Mouse (Mus musculus) forebrain, embryonic 15.5 days (tissue): ENCODE results near the gene Olfr1052. TPM values are rescaled to one million over a fixed set of nuclear protein-coding genes. Genes with fewer than 3 reads are reported as not detected.
"Not testable (repeated sequence)": the region's sequence is repeated elsewhere in the genome, so short reads cannot be mapped to it uniquely, and the experiment has no call there.

ENCODE experiments used
- ATAC-seq: fragments of 200-750 bp; cut with Nextera tagmentation; replicated peaks from 2 replicates; pipeline ENCODE4 v1.8.0; 2017; ENCODE audit warnings: mild to moderate bottlenecking, moderate TSS enrichment, moderate library complexity
- H3K27ac ChIP-seq: fragments of 300-500 bp; sonication (generic); replicated peaks from 2 replicates; pipeline ENCODE4 v1.5.1; 2015; ENCODE audit warnings: mild to moderate bottlenecking, inconsistent platforms
- H3K27me3 ChIP-seq: fragments of 300-500 bp; sonication (generic); 2 replicates; pipeline ENCODE4 v1.6.1; 2015; ENCODE audit warnings: inconsistent platforms
- H3K36me3 ChIP-seq: fragments of 300-500 bp; sonication (generic); 2 replicates; pipeline ENCODE4 v1.6.1; 2015; ENCODE audit warnings: mild to moderate bottlenecking, inconsistent platforms
- H3K4me1 ChIP-seq: fragments of 300-500 bp; sonication (generic); 2 replicates; pipeline ENCODE4 v1.6.1; 2015; ENCODE audit warnings: inconsistent platforms
- H3K4me2 ChIP-seq: fragments of 300-500 bp; sonication (generic); replicated peaks from 2 replicates; pipeline ENCODE4 v1.6.1; 2015; ENCODE audit warnings: mild to moderate bottlenecking, inconsistent platforms
- H3K4me3 ChIP-seq: fragments of 300-500 bp; sonication (generic); 2 replicates; pipeline ENCODE4 v1.5.1; 2015; ENCODE audit warnings: mild to moderate bottlenecking, inconsistent platforms
- H3K9ac ChIP-seq: fragments of 300-500 bp; sonication (generic); replicated peaks from 2 replicates; pipeline ENCODE4 v1.6.1; 2015; ENCODE audit warnings: mild to moderate bottlenecking, inconsistent platforms
- H3K9me3 ChIP-seq: fragments of 300-500 bp; sonication (generic); 2 replicates; pipeline ENCODE4 v1.6.1; 2016; ENCODE audit warnings: inconsistent platforms
- WGBS: fragments of 180-500 bp; shearing (Covaris S2); methylation state at CpG from one replicate; pipeline ENCODE4 v1.1.7; 2015; ENCODE audit warnings: mixed read lengths; 5-methylcytosine and 5-hydroxymethylcytosine counted together
- polyA plus RNA-seq: library from polyadenylated mRNA; unstranded; fragments of >200 nt; fragmentation: Nextera tagmentation; extraction: Ambion mirVana; gene quantifications from 2 replicates; pipeline ENCODE4 v1.2.1, GENCODE M21; 2015

Gene Olfr1052
- polyA plus RNA-seq = not detected in 2 replicates

DNA sequence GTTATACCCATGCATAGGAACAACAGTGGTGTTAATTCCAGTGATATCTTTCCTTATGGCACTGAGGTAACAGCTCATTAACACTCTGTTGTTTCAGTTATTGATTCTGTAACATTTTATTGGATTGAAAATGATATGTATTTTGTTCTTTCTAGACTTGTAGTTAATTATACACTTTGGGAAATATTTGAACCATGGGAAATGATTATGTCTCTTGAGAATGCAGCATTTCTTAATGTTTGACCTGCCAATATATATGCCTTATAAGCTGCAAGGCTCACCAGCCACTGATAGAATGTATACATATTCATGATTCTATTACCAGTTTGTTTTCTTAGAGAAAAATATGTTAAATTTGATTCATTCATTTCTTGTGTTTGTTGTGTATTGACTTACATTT lies at the start of gene Olfr1052:
TSS of gene Olfr1052 (plus strand) at position 301 of the 400 bp plus-strand sequence.
- Histone ChIP-seq H3K4me3 (no peak within 1 kb of the TSS), H3K9me3 (no peaks in the 10 kb centered on the region)
- ATAC-seq = no peak

GRCm38 (mm10) chr2:86258228-86258627 lies 34.0 kb upstream of the Olfr1052 start, which contains the start of gene Olfr1049:
TSS of gene Olfr1049 (minus strand) at chr2:86258328.
- H3K4me3 ChIP-seq, H3K36me3 ChIP-seq, H3K27ac ChIP-seq, H3K4me1 ChIP-seq, H3K9ac ChIP-seq, H3K4me2 ChIP-seq, H3K9me3 ChIP-seq, H3K27me3 ChIP-seq, ATAC-seq: not testable (repeated sequence)

More for the DNA sequence above, at the start of gene Olfr1052:
- H3K4me1 ChIP-seq = no peaks in the 10 kb centered on the region
- no peaks in the 10 kb centered on the region for H3K36me3 ChIP-seq
- no peaks in the 10 kb centered on the region for H3K27me3 ChIP-seq
- H3K4me2 ChIP-seq = no peak within 1 kb of the TSS
- H3K9ac ChIP-seq = no peak within 1 kb of the TSS
- H3K27ac ChIP-seq = no peak within 1 kb of the TSS

DNA sequence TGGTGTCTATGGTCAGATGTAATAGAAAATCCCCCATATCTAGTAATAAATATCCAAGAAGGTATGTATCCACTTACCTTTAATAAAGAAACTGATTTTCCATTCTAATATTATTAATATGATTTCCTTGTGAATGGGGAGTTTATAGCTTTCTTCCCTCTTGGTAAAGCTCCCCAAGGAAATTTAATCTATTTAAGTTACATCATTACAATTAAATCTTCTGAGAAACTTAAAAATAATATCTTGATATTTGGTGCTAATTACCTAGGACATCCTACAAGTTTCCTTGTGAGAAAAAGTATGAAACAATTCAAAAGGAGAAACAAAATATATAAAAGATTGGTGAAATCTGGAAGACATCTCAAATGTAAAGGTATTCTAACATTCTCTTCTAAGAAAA lies 13.3 kb upstream of the Olfr1052 start, which contains the start of gene Olfr1051:
TSS of gene Olfr1051 (minus strand) at position 101 of the 400 bp plus-strand sequence.
- not testable (repeated sequence) for H3K4me2 ChIP-seq, H3K9me3 ChIP-seq, H3K27me3 ChIP-seq, H3K4me3 ChIP-seq, H3K36me3 ChIP-seq, ATAC-seq, H3K4me1 ChIP-seq, H3K27ac ChIP-seq, H3K9ac ChIP-seq

GRCm38 (mm10) chr2:86315184-86315583 lies 22.9 kb downstream of the Olfr1052 start, which contains the start of gene Olfr1053:
TSS of gene Olfr1053 (minus strand) at chr2:86315284.
- no peak within 1 kb of the TSS for H3K4me3 ChIP-seq
- no peak within 1 kb of the TSS for H3K9ac ChIP-seq
- H3K27ac ChIP-seq = no peak within 1 kb of the TSS
- no peaks in the 10 kb centered on the region for H3K9me3 ChIP-seq
- no peaks in the 10 kb centered on the region for H3K27me3 ChIP-seq
- no peaks in the 10 kb centered on the region for H3K4me1 ChIP-seq
- 69% methylated on average over 3 of the region's 3 CpGs for WGBS
- ATAC-seq = no peak
- no peaks in the 10 kb centered on the region for H3K36me3 ChIP-seq
- no peak within 1 kb of the TSS for H3K4me2 ChIP-seq

- no peak for ATAC-seq
Measured at GRCm38 (mm10) chr2:86335333-86335732, 43.1 kb downstream of the Olfr1052 start, which contains the start of gene Olfr1054. TSS of gene Olfr1054 (minus strand) at chr2:86335433.

More at GRCm38 (mm10) chr2:86335333-86335732, 43.1 kb downstream of the Olfr1052 start, which contains the start of gene Olfr1054:
- Histone ChIP-seq H3K4me1 (no peaks in the 10 kb centered on the region), H3K9me3 (no peaks in the 10 kb centered on the region), H3K27ac (no peak within 1 kb of the TSS), H3K4me3 (no peak within 1 kb of the TSS), H3K9ac (no peak within 1 kb of the TSS), H3K27me3 (no peaks in the 10 kb centered on the region), H3K36me3 (no peaks in the 10 kb centered on the region), H3K4me2 (no peak within 1 kb of the TSS)
- WGBS = 90% methylated on average over 3 of the region's 3 CpGs

Other genes with a start within 250 kb of the Olfr1052 start
- not detected in 2 replicates for gene Olfr1034, start 246.6 kb upstream of the Olfr1052 start, polyA plus RNA-seq
- not detected in 2 replicates for gene Olfr1036, start 218.5 kb upstream of the Olfr1052 start, polyA plus RNA-seq
- gene Olfr1037, start 205.1 kb upstream of the Olfr1052 start, polyA plus RNA-seq = not detected in 2 replicates
- gene Olfr1039, start 156.5 kb upstream of the Olfr1052 start, polyA plus RNA-seq = not detected in 2 replicates
- not detected in 2 replicates for gene Olfr1040, start 145.7 kb upstream of the Olfr1052 start, polyA plus RNA-seq
- not detected in 2 replicates for gene Olfr1042, start 130.6 kb upstream of the Olfr1052 start, polyA plus RNA-seq
- not detected in 2 replicates for gene Olfr1043, start 124.9 kb upstream of the Olfr1052 start, polyA plus RNA-seq
- gene Olfr1044, start 114.6 kb upstream of the Olfr1052 start, polyA plus RNA-seq = not detected in 2 replicates
- not detected in 2 replicates for gene Olfr52, start 106.8 kb upstream of the Olfr1052 start, polyA plus RNA-seq
- gene Olfr1045, start 89.4 kb upstream of the Olfr1052 start, polyA plus RNA-seq = not detected in 2 replicates
- gene Olfr1046, start 73.1 kb upstream of the Olfr1052 start, polyA plus RNA-seq = not detected in 2 replicates
- not detected in 2 replicates for gene Olfr1047, start 61.1 kb upstream of the Olfr1052 start, polyA plus RNA-seq
- gene Olfr1048, start 52.2 kb upstream of the Olfr1052 start, polyA plus RNA-seq = not detected in 2 replicates
- gene Olfr1049, start 34.1 kb upstream of the Olfr1052 start, polyA plus RNA-seq = not detected in 2 replicates
- not detected in 2 replicates for gene Olfr1051, start 13.4 kb upstream of the Olfr1052 start, polyA plus RNA-seq
- not detected in 2 replicates for gene Olfr1053, start 22.8 kb downstream of the Olfr1052 start, polyA plus RNA-seq
- not detected in 2 replicates for gene Olfr1054, start 43.0 kb downstream of the Olfr1052 start, polyA plus RNA-seq
- not detected in 2 replicates for gene Olfr1055, start 57.8 kb downstream of the Olfr1052 start, polyA plus RNA-seq
- gene Olfr1056, start 70.0 kb downstream of the Olfr1052 start, polyA plus RNA-seq = not detected in 2 replicates
- not detected in 2 replicates for gene Olfr1057, start 85.9 kb downstream of the Olfr1052 start, polyA plus RNA-seq
- not detected in 2 replicates for gene Olfr1058, start 96.1 kb downstream of the Olfr1052 start, polyA plus RNA-seq
- gene Olfr1061, start 121.6 kb downstream of the Olfr1052 start, polyA plus RNA-seq = not detected in 2 replicates
- gene Olfr1062, start 134.3 kb downstream of the Olfr1052 start, polyA plus RNA-seq = not detected in 2 replicates
- not detected in 2 replicates for gene Olfr1065, start 158.1 kb downstream of the Olfr1052 start, polyA plus RNA-seq
- not detected in 2 replicates for gene Olfr1066, start 163.8 kb downstream of the Olfr1052 start, polyA plus RNA-seq
- not detected in 2 replicates for gene Olfr228, start 194.9 kb downstream of the Olfr1052 start, polyA plus RNA-seq
- gene Olfr1076, start 216.0 kb downstream of the Olfr1052 start, polyA plus RNA-seq = not detected in 2 replicates